In the genomic region with DNA sequence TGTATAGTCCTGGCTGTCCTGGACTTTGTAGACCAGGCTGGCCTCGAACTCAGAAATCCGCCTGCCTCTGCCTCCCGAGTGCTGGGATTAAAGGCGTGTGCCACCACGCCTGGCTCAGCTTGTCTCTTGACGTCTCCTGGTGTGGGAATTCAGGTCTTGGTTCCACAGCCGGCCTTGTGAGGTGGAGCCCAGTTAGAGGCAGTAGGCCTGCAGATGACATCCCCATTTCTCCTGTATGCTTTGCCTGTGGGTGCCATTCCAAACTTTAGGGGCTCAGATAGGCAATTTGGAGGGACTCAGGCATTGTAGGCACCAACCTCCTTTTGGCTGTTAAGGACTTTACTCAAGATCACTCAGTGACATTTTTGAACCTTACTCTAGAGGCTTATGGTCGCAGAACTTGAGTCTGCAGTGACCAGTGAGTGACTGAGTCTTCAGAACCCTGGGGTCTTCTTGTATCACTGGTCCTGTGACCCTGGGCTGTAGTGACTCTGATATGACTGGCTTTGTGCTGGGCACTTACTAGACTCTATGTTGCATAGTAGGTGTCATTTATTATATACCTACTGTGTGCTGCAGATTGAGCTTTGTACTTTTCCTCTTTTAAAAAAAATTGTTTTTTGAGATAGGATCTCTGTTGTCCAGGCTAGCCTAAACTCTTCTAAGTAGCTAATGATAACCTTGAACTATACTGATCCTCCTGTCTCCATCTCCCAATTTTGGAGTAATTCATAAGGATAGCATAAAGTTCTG, we compare ENCODE assay signal across 12 mouse cellular contexts. TPM values are rescaled to one million over a fixed set of nuclear protein-coding genes. Genes with fewer than 3 reads are reported as not detected.
DNase-seq lines count a peak whose midpoint lies in the region; ATAC-seq and TF ChIP-seq lines count a peak whose summit lies in the region.
"Had no signal": no experiment of that assay in that cellular context is flagged by ENCODE, and none has a peak within 500 bp of the region (broad histone marks: within the 10 kb centered on the region; RNA-seq: fewer than 3 reads in every experiment).

No protein-coding gene starts in this region.

- TF ChIP-seq POLR2A in MEL (IDR thresholded peaks at IDR 0.05; ENCODE audit: control insufficient read depth in 1 of 2, insufficient read depth in 1 of 2, low read depth in 1 of 2, low read length in 2 of 2, poor library complexity in 1 of 2): no peak

- DNase-seq in heart, adult 11 months: peak; percentile 92
- no peak for DNase-seq in heart, embryonic 10.5 days (ENCODE audit: low spot score)
- DNase-seq in left cerebral cortex, adult 2 months (ENCODE audit: extremely low spot score in 1 of 2, low spot score in 2 of 2): no peak
- DNase-seq in left cerebral cortex, postnatal 36 days (ENCODE audit: low spot score in 2 of 2): no peak
- DNase-seq in MEL (ENCODE audit: low read depth, low spot score): no peak
- DNase-seq: kidney, postnatal 25 days; left cerebral cortex, postnatal 4 days; right cerebral cortex, postnatal 4 days had no signal

- no peak overlapping the region for H3K9ac ChIP-seq in MEL (ENCODE audit: control insufficient read depth, low read depth, low read length, poor library complexity, severe bottlenecking)
- no peak overlapping the region for H3K9ac ChIP-seq in limb, embryonic 15.5 days

- H3K36me3 ChIP-seq in heart, embryonic 10.5 days: peaks cover 8% of the 10 kb centered on the region
- peaks cover 0 to 9% of the 10 kb centered on the region in 2 experiments; a peak in 2 of 4 replicates for H3K36me3 ChIP-seq in MEL (ENCODE audit: control insufficient read depth in 1 of 2, insufficient read depth in 2 of 2, low read length in 2 of 2)
- H3K36me3 ChIP-seq in limb, embryonic 15.5 days: no peaks in the 10 kb centered on the region

- TF ChIP-seq CTCF in left cerebral cortex, adult 2 months (IDR thresholded peaks at IDR 0.05): no peak
- no peak for TF ChIP-seq CTCF in MEL (IDR thresholded peaks at IDR 0.05 in 2 of 3, conservative IDR thresholded peaks at IDR 0.05 in 1 of 3; ENCODE audit: control insufficient read depth in 1 of 3, insufficient read depth in 1 of 3, low read depth in 2 of 3, low read length in 3 of 3, poor library complexity in 1 of 3, severe bottlenecking in 1 of 3)

- TF ChIP-seq EP300 in MEL (IDR thresholded peaks at IDR 0.05; ENCODE audit: low read depth in 1 of 2, low read length in 2 of 2): no peak

- peaks cover 27% of the 10 kb centered on the region for H3K4me1 ChIP-seq in heart, embryonic 10.5 days
- H3K4me1 ChIP-seq in MEL (ENCODE audit: control insufficient read depth in 1 of 2, insufficient read depth in 2 of 2, low read length in 2 of 2): peaks cover 4 to 6% of the 10 kb centered on the region in 2 experiments
- peaks cover 9% of the 10 kb centered on the region for H3K4me1 ChIP-seq in limb, embryonic 15.5 days

- intact Hi-C loops in left cerebral cortex, adult 2 months (cut with DNase I): no loop called here
- intact Hi-C loops in left cerebral cortex, postnatal 36 days (cut with DNase I): no loop called here

- H3K9me3 ChIP-seq in heart, embryonic 10.5 days: no peaks in the 10 kb centered on the region
- no peaks in the 10 kb centered on the region for H3K9me3 ChIP-seq in MEL (replicated peaks; ENCODE audit: insufficient read depth, low read length)
- H3K9me3 ChIP-seq in limb, embryonic 15.5 days: no peaks in the 10 kb centered on the region

- H3K27ac ChIP-seq in heart, embryonic 10.5 days: no peak overlapping the region
- no peak overlapping the region for H3K27ac ChIP-seq in left cerebral cortex, adult 2 months
- no peak overlapping the region for H3K27ac ChIP-seq in MEL (ENCODE audit: control insufficient read depth, low read depth, low read length)
- no peak overlapping the region for H3K27ac ChIP-seq in limb, embryonic 15.5 days

- no peaks in the 10 kb centered on the region for H3K27me3 ChIP-seq in heart, embryonic 10.5 days (ENCODE audit: insufficient read depth, poor library complexity, severe bottlenecking)
- peaks cover 2 to 5% of the 10 kb centered on the region in 2 experiments; a peak in 2 of 4 replicates for H3K27me3 ChIP-seq in MEL (ENCODE audit: control insufficient read depth in 1 of 2, insufficient read depth in 2 of 2, low read length in 2 of 2)
- no peaks in the 10 kb centered on the region for H3K27me3 ChIP-seq in limb, embryonic 15.5 days

- H3K79me2 ChIP-seq in MEL (ENCODE audit: control insufficient read depth, insufficient read depth, low read length, poor library complexity): no peaks in the 10 kb centered on the region

- no peak overlapping the region for H3K4me3 ChIP-seq in heart, embryonic 10.5 days
- peak overlapping the region; percentile 96 for H3K4me3 ChIP-seq in left cerebral cortex, adult 2 months
- no peak overlapping the region for H3K4me3 ChIP-seq in MEL (ENCODE audit: control insufficient read depth in 1 of 2, insufficient read depth in 1 of 2, low read depth in 2 of 2, low read length in 2 of 2)
- no peak overlapping the region for H3K4me3 ChIP-seq in limb, embryonic 15.5 days

- WGBS in heart, embryonic 10.5 days: 86% methylated on average over 8 of the region's 8 CpGs
- 91% methylated on average over 8 of the region's 8 CpGs for WGBS in limb, embryonic 15.5 days

- H3K4me2 ChIP-seq in limb, embryonic 15.5 days: peak overlapping the region; percentile 84; the same call in 1 of the 2 replicates

- TF ChIP-seq RAD21 in MEL (IDR thresholded peaks at IDR 0.05; ENCODE audit: low read depth, low read length): no peak

- no peak for ATAC-seq in limb, embryonic 15.5 days (ENCODE audit: insufficient number of reproducible peaks, low FRiP score, low TSS enrichment, low read depth)
- no peak for ATAC-seq in monocyte, adult 5-6 weeks (replicated peaks; ENCODE audit: insufficient number of reproducible peaks, low FRiP score, low TSS enrichment, poor library complexity, severe bottlenecking)

TF ChIP-seq in MEL, 35 proteins besides CTCF, POLR2A, EP300 and RAD21:
- TF ChIP-seq HCFC1 (IDR thresholded peaks at IDR 0.05; ENCODE audit: low read depth, low read length): no peak
- peak; percentile 94 for TF ChIP-seq ZKSCAN1 (IDR thresholded peaks at IDR 0.05; ENCODE audit: low read depth, low read length)

RNA-seq across cellular contexts. Expression of a gene that starts 1.3 kb away (rescaled TPM):
- polyA plus RNA-seq in heart, embryonic 10.5 days (2016; fragmentation: Nextera tagmentation; extraction: Ambion mirVana): 33.5 and 52.0 TPM in 2 replicates
- 10 to 100 TPM; 30.6 to 30.7 TPM for total RNA-seq in left cerebral cortex, adult 2 months (2021)
- 10 to 100 TPM; 34.3 to 41.6 TPM for total RNA-seq in left cerebral cortex, postnatal 36 days (2021)
- total RNA-seq in MEL (2012; rRNA removed): 0.19 and 0.42 TPM in 2 replicates
- under 1 TPM in 1 of 2 experiments, not detected in 1; 0.52 TPM for polyA plus RNA-seq in MEL (2012; ENCODE audit: insufficient read depth in 1 of 2, insufficient read length in 2 of 2, low read depth in 1 of 2, low replicate concordance in 2 of 2, missing spikeins in 1 of 2)
- 38.9 and 43.1 TPM in 2 replicates for polyA plus RNA-seq in limb, embryonic 15.5 days (2015; fragmentation: Nextera tagmentation; extraction: Ambion mirVana)
- total RNA-seq in monocyte, adult 5-6 weeks (2017): 182 to 271 TPM (median 223 TPM) in 3 replicates

RNA-seq across cellular contexts. Expression of a gene that starts 21.3 kb away (rescaled TPM):
- polyA plus RNA-seq in heart, embryonic 10.5 days (2016; fragmentation: Nextera tagmentation; extraction: Ambion mirVana): 10.4 and 17.5 TPM in 2 replicates
- under 1 TPM in 1 of 2 experiments, not detected in 1; 0.32 TPM for total RNA-seq in left cerebral cortex, adult 2 months (2021)
- total RNA-seq in left cerebral cortex, postnatal 36 days (2021): under 1 TPM in 1 of 2 experiments, not detected in 1; 0.25 TPM
- 0.31 and 0.72 TPM in 2 replicates for total RNA-seq in MEL (2012; rRNA removed)
- polyA plus RNA-seq in MEL (2012; ENCODE audit: insufficient read depth in 1 of 2, insufficient read length in 2 of 2, low read depth in 1 of 2, low replicate concordance in 2 of 2, missing spikeins in 1 of 2): under 1 TPM in 1 of 2 experiments, not detected in 1; 0.42 TPM
- 1.7 and 3.8 TPM in 2 replicates for polyA plus RNA-seq in limb, embryonic 15.5 days (2015; fragmentation: Nextera tagmentation; extraction: Ambion mirVana)
- total RNA-seq in monocyte, adult 5-6 weeks (2017): 41.1 to 55.7 TPM (median 42.3 TPM) in 3 replicates
- total RNA-seq: left cerebral cortex, postnatal 4 days had no signal

RNA-seq across cellular contexts. Expression of a gene that starts 52.3 kb away (rescaled TPM):
- polyA plus RNA-seq in heart, embryonic 10.5 days (2016; fragmentation: Nextera tagmentation; extraction: Ambion mirVana): not detected in 2 replicates
- not detected for total RNA-seq in left cerebral cortex, adult 2 months (2021)
- total RNA-seq in left cerebral cortex, postnatal 36 days (2021): not detected
- 0.12 and 0.13 TPM in 2 replicates for total RNA-seq in MEL (2012; rRNA removed)
- under 1 TPM in 1 of 2 experiments, not detected in 1; 0.15 TPM for polyA plus RNA-seq in MEL (2012; ENCODE audit: insufficient read depth in 1 of 2, insufficient read length in 2 of 2, low read depth in 1 of 2, low replicate concordance in 2 of 2, missing spikeins in 1 of 2)
- polyA plus RNA-seq in limb, embryonic 15.5 days (2015; fragmentation: Nextera tagmentation; extraction: Ambion mirVana): not detected in 2 replicates
- total RNA-seq in monocyte, adult 5-6 weeks (2017): not detected in 3 replicates
- total RNA-seq: left cerebral cortex, postnatal 4 days had no signal
- polyA plus RNA-seq: embryonic facial prominence, embryonic 11.5 days; heart, postnatal 0 days had no signal

Comparison
In these comparisons a context has a peak if more than half of its experiments do, and no peak if none do; other contexts are left out.
1. RNA of a gene that starts 1.3 kb away (total RNA-seq): 182 to 271 TPM in monocyte, adult 5-6 weeks, 34.3 to 41.6 TPM in left cerebral cortex, postnatal 36 days and 30.6 to 30.7 TPM in left cerebral cortex, adult 2 months; 0.19 to 0.42 TPM in MEL; every median in the first group is over 10 times any median in the second.
2. RNA of a gene that starts 21.3 kb away (total RNA-seq): 41.1 to 55.7 TPM in monocyte, adult 5-6 weeks; 0.32 TPM in left cerebral cortex, adult 2 months, 0.31 to 0.72 TPM in MEL and 0.25 TPM in left cerebral cortex, postnatal 36 days; every median in the first group is over 10 times any median in the second.